ENCODE assay signal across 29 mouse cellular contexts in genomic region chr13:19407953-19408352, GRCm38 (mm10).
"Had no signal": no experiment of that assay in that cellular context is flagged by ENCODE, and none has a peak within 500 bp of the region (broad histone marks: within the 10 kb centered on the region; RNA-seq: fewer than 3 reads in every experiment).

No protein-coding gene starts in this region.

- ATAC-seq: forebrain, embryonic 13.5 days; forebrain, embryonic 14.5 days; forebrain, embryonic 15.5 days; forebrain, embryonic 16.5 days; forebrain, postnatal 0 days had no signal

- H3K9ac ChIP-seq: embryonic facial prominence, embryonic 12.5 days; embryonic facial prominence, embryonic 13.5 days; embryonic facial prominence, embryonic 15.5 days; forebrain, embryonic 12.5 days; forebrain, embryonic 13.5 days; forebrain, embryonic 15.5 days; forebrain, postnatal 0 days had no signal

- H3K27me3 ChIP-seq: embryonic facial prominence, embryonic 12.5 days; embryonic facial prominence, embryonic 13.5 days; embryonic facial prominence, embryonic 15.5 days; forebrain, embryonic 12.5 days; forebrain, embryonic 13.5 days; forebrain, embryonic 15.5 days had no signal

- H3K4me3 ChIP-seq: embryonic facial prominence, embryonic 10.5 days; embryonic facial prominence, embryonic 12.5 days; embryonic facial prominence, embryonic 13.5 days; embryonic facial prominence, embryonic 15.5 days; erythroblast, embryonic 14.5 days; forebrain, embryonic 10.5 days; forebrain, embryonic 12.5 days; forebrain, embryonic 13.5 days; forebrain, embryonic 15.5 days; gastrocnemius, adult 2 months; heart, adult 2 months had no signal

- H3K36me3 ChIP-seq: embryonic facial prominence, embryonic 10.5 days; embryonic facial prominence, embryonic 12.5 days; embryonic facial prominence, embryonic 13.5 days; embryonic facial prominence, embryonic 15.5 days; forebrain, embryonic 10.5 days; forebrain, embryonic 12.5 days; forebrain, embryonic 15.5 days had no signal

- H3K9me3 ChIP-seq: embryonic facial prominence, embryonic 10.5 days; embryonic facial prominence, embryonic 12.5 days; embryonic facial prominence, embryonic 13.5 days; embryonic facial prominence, embryonic 15.5 days; forebrain, embryonic 10.5 days; forebrain, embryonic 12.5 days; forebrain, embryonic 13.5 days; forebrain, embryonic 15.5 days had no signal

- H3K4me2 ChIP-seq: embryonic facial prominence, embryonic 12.5 days; embryonic facial prominence, embryonic 13.5 days; embryonic facial prominence, embryonic 15.5 days; forebrain, embryonic 12.5 days; forebrain, embryonic 13.5 days; forebrain, embryonic 15.5 days had no signal

- H3K4me1 ChIP-seq: embryonic facial prominence, embryonic 10.5 days; embryonic facial prominence, embryonic 12.5 days; embryonic facial prominence, embryonic 13.5 days; embryonic facial prominence, embryonic 15.5 days; forebrain, embryonic 10.5 days; forebrain, embryonic 12.5 days; forebrain, embryonic 13.5 days; forebrain, embryonic 15.5 days had no signal

- H3K27ac ChIP-seq: embryonic facial prominence, embryonic 10.5 days; embryonic facial prominence, embryonic 12.5 days; embryonic facial prominence, embryonic 13.5 days; embryonic facial prominence, embryonic 15.5 days; forebrain, embryonic 10.5 days; forebrain, embryonic 12.5 days; forebrain, embryonic 13.5 days; forebrain, embryonic 15.5 days; gastrocnemius, adult 2 months; heart, adult 2 months had no signal

- DNase-seq: cerebellum, adult 2 months; cerebellum, adult 8-10 months; cerebellum, adult 9-10 months; cerebellum, adult 9-11 months; cerebellum, postnatal 10 days; cerebellum, postnatal 14 days; cerebellum, postnatal 25 days; cerebellum, postnatal 36 days; embryo, embryonic 11 days; forebrain, postnatal 0 days; gastrocnemius, adult 2 months; gastrocnemius, postnatal 10 days; gastrocnemius, postnatal 14 days; gastrocnemius, postnatal 25 days; gastrocnemius, postnatal 36 days; heart, adult 11 months; heart, adult 18-20 months; heart, adult 2 months had no signal
